In genomic region chr16:4969055-4969843, GRCm38 (mm10) we compare ENCODE assay signal across 22 mouse cellular contexts. TPM values are rescaled to one million over a fixed set of nuclear protein-coding genes. Genes with fewer than 3 reads are reported as not detected.
A peak's percentile ranks its signal among the peaks of the same experiment; 100 is the strongest.
DNase-seq lines count a peak whose midpoint lies in the region; ATAC-seq and TF ChIP-seq lines count a peak whose summit lies in the region.
"Had no signal": no experiment of that assay in that cellular context is flagged by ENCODE, and none has a peak within 500 bp of the region (broad histone marks: within the 10 kb centered on the region; RNA-seq: fewer than 3 reads in every experiment).

No protein-coding gene starts in this region.

- no peaks in the 10 kb centered on the region for H3K27me3 ChIP-seq in small intestine, adult 2 months (ENCODE audit: control insufficient read depth, insufficient read depth, low read length)
- H3K27me3 ChIP-seq in forebrain, postnatal 0 days (ENCODE audit: insufficient read depth, low read length), result no peaks in the 10 kb centered on the region
- H3K27me3 ChIP-seq: embryonic facial prominence, embryonic 13.5 days; heart, embryonic 15.5 days; hindbrain, embryonic 15.5 days; Patski had no signal

- WGBS in lung, adult 2 months, result 61% methylated on average over 5 of the region's 5 CpGs
- 74% methylated on average over 5 of the region's 5 CpGs for WGBS in small intestine, adult 2 months
- 88% methylated on average over 5 of the region's 5 CpGs for WGBS in forebrain, postnatal 0 days

- H3K36me3 ChIP-seq in small intestine, adult 2 months (ENCODE audit: control insufficient read depth, insufficient read depth, low read length), result no peaks in the 10 kb centered on the region
- no peaks in the 10 kb centered on the region for H3K36me3 ChIP-seq in forebrain, postnatal 0 days (ENCODE audit: insufficient read depth)
- H3K36me3 ChIP-seq: embryonic facial prominence, embryonic 13.5 days; heart, embryonic 15.5 days had no signal

- peak; percentile 93 to 94 for ATAC-seq in hematopoietic stem cell, adult 5-6 weeks (replicated peaks in 1 of 2; ENCODE audit: insufficient read depth in 1 of 2, low FRiP score in 2 of 2, low TSS enrichment in 1 of 2, low read depth in 1 of 2, poor library complexity in 2 of 2, severe bottlenecking in 2 of 2)
- no peak for ATAC-seq in forebrain, postnatal 0 days
- ATAC-seq in erythroid progenitor cell, adult 5-6 weeks (replicated peaks; ENCODE audit: low FRiP score, poor library complexity, severe bottlenecking), result no peak
- ATAC-seq: forebrain, embryonic 14.5 days; Patski had no signal

- no peak overlapping the region for H3K4me2 ChIP-seq in forebrain, postnatal 0 days (ENCODE audit: low read depth)
- H3K4me2 ChIP-seq: embryonic facial prominence, embryonic 13.5 days; heart, embryonic 15.5 days; hindbrain, embryonic 15.5 days; midbrain, embryonic 11.5 days had no signal

- H3K9me3 ChIP-seq in forebrain, postnatal 0 days (ENCODE audit: low read length), result no peaks in the 10 kb centered on the region
- H3K9me3 ChIP-seq: embryonic facial prominence, embryonic 13.5 days; heart, embryonic 15.5 days; hindbrain, embryonic 15.5 days had no signal

- TF ChIP-seq CTCF in lung, adult 2 months (IDR thresholded peaks at IDR 0.05; ENCODE audit: insufficient read depth, low read length), result no peak
- TF ChIP-seq CTCF in small intestine, adult 2 months (IDR thresholded peaks at IDR 0.05; ENCODE audit: extremely low read depth, insufficient read length, insufficient replicate concordance, low read depth, low read length), result no peak
- TF ChIP-seq CTCF in forebrain, postnatal 0 days (IDR thresholded peaks at IDR 0.05; ENCODE audit: low read depth), result no peak

- H3K27ac ChIP-seq in small intestine, adult 2 months (ENCODE audit: insufficient read depth, low read depth, low read length), result peak overlapping the region; percentile 30; the same call in 1 of the 2 replicates
- no peak overlapping the region for H3K27ac ChIP-seq in forebrain, postnatal 0 days (ENCODE audit: low read depth, low read length)
- H3K27ac ChIP-seq: embryonic facial prominence, embryonic 13.5 days; heart, embryonic 15.5 days; hindbrain, embryonic 15.5 days had no signal

- no peak for TF ChIP-seq POLR2A in lung, adult 2 months (IDR thresholded peaks at IDR 0.05; ENCODE audit: borderline replicate concordance, extremely low read depth, low read depth, low read length)
- TF ChIP-seq POLR2A in small intestine, adult 2 months (IDR thresholded peaks at IDR 0.05; ENCODE audit: low read depth, low read length), result no peak

- H3K4me1 ChIP-seq in lung, adult 2 months (ENCODE audit: control insufficient read depth, insufficient read depth, low read length), result peaks cover 16% of the 10 kb centered on the region
- H3K4me1 ChIP-seq in small intestine, adult 2 months (ENCODE audit: control insufficient read depth, insufficient read depth, insufficient read length, low read length), result 0 out of 2 replicates have a peak, but pooled peaks cover 2% of the 10 kb centered on the region
- no peaks in the 10 kb centered on the region for H3K4me1 ChIP-seq in forebrain, postnatal 0 days (ENCODE audit: insufficient read depth)

- peak; percentile 32 to 46 for DNase-seq in lung, adult 18-20 months
- DNase-seq in lung, adult 2 months, result no peak
- peak; percentile 57 for DNase-seq in lung, postnatal 25 days (ENCODE audit: low spot score)
- no peak for DNase-seq in forebrain, postnatal 0 days
- no peak for DNase-seq in ovary, postnatal 10 days (ENCODE audit: low spot score)
- DNase-seq: adrenal gland, adult 2 months; cerebellum, postnatal 36 days; gastrocnemius, postnatal 14 days; retina, postnatal 1 day; thymus, postnatal 36 days had no signal

- H3K4me3 ChIP-seq in lung, adult 2 months (replicated peaks; ENCODE audit: extremely low read depth, low read depth, low read length), result no peak overlapping the region
- H3K4me3 ChIP-seq in small intestine, adult 2 months (ENCODE audit: low read depth, low read length), result no peak overlapping the region
- H3K4me3 ChIP-seq in forebrain, postnatal 0 days (ENCODE audit: low read depth, low read length), result no peak overlapping the region
- H3K4me3 ChIP-seq: embryonic facial prominence, embryonic 13.5 days; heart, embryonic 15.5 days; hindbrain, embryonic 15.5 days had no signal

- H3K9ac ChIP-seq in forebrain, postnatal 0 days, result no peak overlapping the region
- H3K9ac ChIP-seq: embryonic facial prominence, embryonic 13.5 days; heart, embryonic 15.5 days; hindbrain, embryonic 15.5 days had no signal

RNA-seq across cellular contexts. Expression of gene Anks3, which starts 5.2 kb away (rescaled TPM):
- polyA plus RNA-seq in lung, adult 2 months (2012; rRNA removed), result 55.9 and 58.6 TPM in 2 replicates
- total RNA-seq in hematopoietic stem cell, adult 5-6 weeks (2017), result 26.9 and 30.8 TPM in 2 replicates
- polyA plus RNA-seq in small intestine, adult 2 months (2012; rRNA removed), result 17.9 and 34.8 TPM in 2 replicates
- total RNA-seq in forebrain, postnatal 0 days (2014; rRNA removed), result 55.6 and 58.6 TPM in 2 replicates
- 34.8 and 37.6 TPM in 2 replicates for polyA plus RNA-seq in forebrain, postnatal 0 days (2015; fragmentation: Nextera tagmentation; extraction: Ambion mirVana)
- 13.0 and 20.9 TPM in 2 replicates for total RNA-seq in erythroid progenitor cell, adult 5-6 weeks (2015; ENCODE audit: low replicate concordance)
- 15.3 and 28.9 TPM in 2 replicates for total RNA-seq in erythroid progenitor cell, adult 5-6 weeks (2017; ENCODE audit: low replicate concordance)

RNA-seq across cellular contexts. Expression of gene Sept12, which starts 28.4 kb away (rescaled TPM):
- polyA plus RNA-seq in lung, adult 2 months (2012; rRNA removed), result not detected in 2 replicates
- total RNA-seq in hematopoietic stem cell, adult 5-6 weeks (2017), result not detected in 2 replicates
- 0.15 TPM in 1 of 2 replicates, not detected in the other for polyA plus RNA-seq in small intestine, adult 2 months (2012; rRNA removed)
- total RNA-seq in forebrain, postnatal 0 days (2014; rRNA removed), result not detected in 2 replicates
- polyA plus RNA-seq in forebrain, postnatal 0 days (2015; fragmentation: Nextera tagmentation; extraction: Ambion mirVana), result not detected in 2 replicates
- total RNA-seq in erythroid progenitor cell, adult 5-6 weeks (2015; ENCODE audit: low replicate concordance), result not detected in 2 replicates
- total RNA-seq in erythroid progenitor cell, adult 5-6 weeks (2017; ENCODE audit: low replicate concordance), result 0.39 TPM in 1 of 2 replicates, not detected in the other
- total RNA-seq: adrenal gland, adult 2 months; gastrocnemius, postnatal 14 days; layer of hippocampus, postnatal 10 days had no signal
- polyA plus RNA-seq: adrenal gland, adult 2 months; embryonic facial prominence, embryonic 13.5 days; forebrain, embryonic 14.5 days; heart, embryonic 15.5 days; hindbrain, embryonic 15.5 days; limb, embryonic 11.5 days; midbrain, embryonic 11.5 days; neural tube, embryonic 11.5 days had no signal

RNA-seq across cellular contexts. Expression of gene Nudt16l1, which starts 30.7 kb away (rescaled TPM):
- 75.8 and 79.6 TPM in 2 replicates for polyA plus RNA-seq in lung, adult 2 months (2012; rRNA removed)
- total RNA-seq in hematopoietic stem cell, adult 5-6 weeks (2017), result 12.8 and 22.6 TPM in 2 replicates
- polyA plus RNA-seq in small intestine, adult 2 months (2012; rRNA removed), result 23.7 and 42.6 TPM in 2 replicates
- total RNA-seq in forebrain, postnatal 0 days (2014; rRNA removed), result 36.6 and 40.0 TPM in 2 replicates
- polyA plus RNA-seq in forebrain, postnatal 0 days (2015; fragmentation: Nextera tagmentation; extraction: Ambion mirVana), result 133 and 140 TPM in 2 replicates
- total RNA-seq in erythroid progenitor cell, adult 5-6 weeks (2015; ENCODE audit: low replicate concordance), result 4.2 and 9.4 TPM in 2 replicates
- 0.53 and 5.8 TPM in 2 replicates for total RNA-seq in erythroid progenitor cell, adult 5-6 weeks (2017; ENCODE audit: low replicate concordance)

RNA-seq across cellular contexts. Expression of gene Smim22, which starts 37.8 kb away (rescaled TPM):
- polyA plus RNA-seq in lung, adult 2 months (2012; rRNA removed), result 73.2 and 81.3 TPM in 2 replicates
- total RNA-seq in hematopoietic stem cell, adult 5-6 weeks (2017), result not detected in 2 replicates
- polyA plus RNA-seq in small intestine, adult 2 months (2012; rRNA removed), result 173 and 472 TPM in 2 replicates
- not detected in 2 replicates for total RNA-seq in forebrain, postnatal 0 days (2014; rRNA removed)
- 0.87 and 1.8 TPM in 2 replicates for polyA plus RNA-seq in forebrain, postnatal 0 days (2015; fragmentation: Nextera tagmentation; extraction: Ambion mirVana)
- not detected in 2 replicates for total RNA-seq in erythroid progenitor cell, adult 5-6 weeks (2015; ENCODE audit: low replicate concordance)
- not detected in 2 replicates for total RNA-seq in erythroid progenitor cell, adult 5-6 weeks (2017; ENCODE audit: low replicate concordance)
- total RNA-seq: adrenal gland, adult 2 months; gastrocnemius, postnatal 14 days; layer of hippocampus, postnatal 10 days had no signal
- polyA plus RNA-seq: midbrain, embryonic 11.5 days; neural tube, embryonic 11.5 days; Patski had no signal

RNA-seq across cellular contexts. Expression of gene Rogdi, which starts 44.1 kb away (rescaled TPM):
- 108 and 117 TPM in 2 replicates for polyA plus RNA-seq in lung, adult 2 months (2012; rRNA removed)
- total RNA-seq in hematopoietic stem cell, adult 5-6 weeks (2017), result 5.0 and 5.3 TPM in 2 replicates
- polyA plus RNA-seq in small intestine, adult 2 months (2012; rRNA removed), result 41.3 and 68.4 TPM in 2 replicates
- total RNA-seq in forebrain, postnatal 0 days (2014; rRNA removed), result 55.3 and 75.3 TPM in 2 replicates
- 107 and 130 TPM in 2 replicates for polyA plus RNA-seq in forebrain, postnatal 0 days (2015; fragmentation: Nextera tagmentation; extraction: Ambion mirVana)
- total RNA-seq in erythroid progenitor cell, adult 5-6 weeks (2015; ENCODE audit: low replicate concordance), result 13.0 and 19.7 TPM in 2 replicates
- total RNA-seq in erythroid progenitor cell, adult 5-6 weeks (2017; ENCODE audit: low replicate concordance), result 4.9 and 10.9 TPM in 2 replicates

Comparison
In these comparisons a context has a peak if more than half of its experiments do, and no peak if none do; other contexts are left out.
1. DNase-seq: peak in lung, adult 18-20 months (2 of 2) and lung, postnatal 25 days (single experiment); none in lung, adult 2 months (single experiment), forebrain, postnatal 0 days (single experiment) and ovary, postnatal 10 days (single experiment).
2. ATAC-seq: peak in hematopoietic stem cell, adult 5-6 weeks (2 of 2); none in forebrain, postnatal 0 days (single experiment) and erythroid progenitor cell, adult 5-6 weeks (single experiment).